Mouse (Mus musculus) right cerebral cortex, postnatal 10 days (tissue): Measurements from ENCODE around the gene Man1b1.

ENCODE experiments used
- DNase-seq, 2 experiments: peaks; one replicate each; pipeline ENCODE4 v3.0.0; 2021; ENCODE audit warnings: low spot score in 2 of 2

The Man1b1 gene

GRCm38 (mm10) chr2:25364313-25364712, 32.2 kb downstream of the Man1b1 start:
- no peak for DNase-seq

GRCm38 (mm10) chr2:25364761-25365090, 32.6 kb downstream of the Man1b1 start:
- DNase-seq, result no peak

GRCm38 (mm10) chr2:25365091-25365761, 33.1 kb downstream of the Man1b1 start, which contains the start of gene Uap1l1:
Gene Uap1l1, minus strand, starts transcription at chr2:25365682.
- DNase-seq, result peak; percentile 70 to 74

GRCm38 (mm10) chr2:25369996-25370395, 37.9 kb downstream of the Man1b1 start:
- no peak for DNase-seq

GRCm38 (mm10) chr2:25371764-25372643, 39.9 kb downstream of the Man1b1 start, which contains the start of gene Sapcd2:
Gene Sapcd2, plus strand, starts transcription at chr2:25372321.
- peak; percentile 93 to 95 for DNase-seq

GRCm38 (mm10) chr2:25372644-25373391, 40.7 kb downstream of the Man1b1 start:
- DNase-seq, result no peak

- peak in 1 of 2 experiments; percentile 63 for DNase-seq
These were observed 41.3 kb downstream of the Man1b1 start for GRCm38 (mm10) chr2:25373431-25373830.

GRCm38 (mm10) chr2:25376589-25376988, 44.5 kb downstream of the Man1b1 start:
- peak in 1 of 2 experiments; percentile 75 for DNase-seq

GRCm38 (mm10) chr2:25384492-25384891, 52.4 kb downstream of the Man1b1 start:
- DNase-seq, result no peak

- no peak for DNase-seq
These were observed 59.1 kb downstream of the Man1b1 start for GRCm38 (mm10) chr2:25391266-25391665.

GRCm38 (mm10) chr2:25394281-25395221, 62.4 kb downstream of the Man1b1 start:
- DNase-seq, result peak; percentile 81 to 86

GRCm38 (mm10) chr2:25395721-25396596, 63.8 kb downstream of the Man1b1 start, which contains the start of gene Entpd2:
Gene Entpd2, plus strand, starts transcription at chr2:25395874.
- DNase-seq, result no peak

GRCm38 (mm10) chr2:25396597-25396983, 64.5 kb downstream of the Man1b1 start:
- peak; percentile 63 to 70 for DNase-seq

GRCm38 (mm10) chr2:25397010-25397409, 64.9 kb downstream of the Man1b1 start:
- DNase-seq, result no peak

GRCm38 (mm10) chr2:25398065-25398464, 65.9 kb downstream of the Man1b1 start:
- DNase-seq, result no peak

- DNase-seq, result no peak
These were observed 66.9 kb downstream of the Man1b1 start, which contains the start of gene Npdc1 for GRCm38 (mm10) chr2:25399051-25399450. Gene Npdc1, plus strand, starts transcription at chr2:25399351.

GRCm38 (mm10) chr2:25400291-25400690, 68.2 kb downstream of the Man1b1 start:
- DNase-seq, result no peak

- DNase-seq, result peak; percentile 73 to 74
These were observed 68.6 kb downstream of the Man1b1 start for GRCm38 (mm10) chr2:25400764-25401163.
